Mouse (Mus musculus): Measurements from ENCODE around the gene Mboat7.
A peak's percentile ranks its signal among the peaks of the same experiment; 100 is the strongest.

GRCm38 (mm10) chr7:3677342-3677741 lies 16.0 kb downstream of the Mboat7 start, which contains the start of gene Tmc4:
- TF ChIP-seq CTCF (IDR thresholded peaks at IDR 0.05; ENCODE audit: extremely low read depth, insufficient read length, insufficient replicate concordance, low read depth, low read length) (peak; percentile 52; the same call in 1 of the 2 replicates), POLR2A (IDR thresholded peaks at IDR 0.05; ENCODE audit: low read depth, low read length) (peak; percentile 77)

Data from small intestine, adult 2 months (tissue).